Mouse (Mus musculus) E14TG2a.4 (cell line): ENCODE data around the gene Gm49395.

Experiments used
- CTCF ChIP-seq: conservative IDR thresholded peaks from 2 replicates; pipeline ENCODE4 v1.5.1; 2014; ENCODE audit warnings: low read length
- NANOG ChIP-seq: IDR thresholded peaks from 2 replicates; pipeline ENCODE4 v1.6.1; 2014; ENCODE audit warnings: borderline replicate concordance, low read length, mixed read lengths
- POU5F1 ChIP-seq: IDR thresholded peaks from 2 replicates; pipeline ENCODE4 v1.6.1; 2014; ENCODE audit warnings: low read length, borderline replicate concordance

DNA sequence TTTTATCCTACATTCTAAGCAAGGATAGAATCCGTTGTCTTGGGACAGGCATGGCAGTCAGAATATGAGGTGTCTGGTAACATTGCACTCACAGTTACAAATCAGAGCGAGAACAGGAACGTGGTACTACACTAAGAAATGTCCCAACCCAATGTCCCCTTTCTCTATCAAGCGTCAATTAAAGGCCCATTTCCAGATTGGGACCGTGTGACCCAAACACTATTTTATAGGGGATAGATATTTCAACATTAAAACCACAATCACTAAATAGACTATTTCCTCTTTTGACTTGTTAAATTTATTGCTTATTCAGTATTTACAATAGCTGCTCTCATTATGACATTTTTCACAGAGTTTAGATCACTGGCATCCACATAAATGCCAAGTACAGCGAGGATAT lies 48.1 kb upstream of the Gm49395 start:
- TF ChIP-seq CTCF (no peak), NANOG (no peak), POU5F1 (no peak)
